ENCODE assay signal across 22 mouse cellular contexts in genomic region chr10:67299285-67299684, GRCm38 (mm10). TPM values are rescaled to one million over a fixed set of nuclear protein-coding genes. Genes with fewer than 3 reads are reported as not detected.
DNase-seq lines count a peak whose midpoint lies in the region; ATAC-seq and TF ChIP-seq lines count a peak whose summit lies in the region.
"Had no signal": no experiment of that assay in that cellular context is flagged by ENCODE, and none has a peak within 500 bp of the region (broad histone marks: within the 10 kb centered on the region; RNA-seq: fewer than 3 reads in every experiment).

No protein-coding gene starts in this region.

- ATAC-seq in forebrain, postnatal 0 days: no peak
- ATAC-seq: hindbrain, postnatal 0 days; intestine, postnatal 0 days; liver, postnatal 0 days; midbrain, embryonic 13.5 days had no signal

- H3K4me2 ChIP-seq in forebrain, postnatal 0 days (ENCODE audit: low read depth): no peak overlapping the region
- H3K4me2 ChIP-seq: embryonic facial prominence, embryonic 15.5 days; forebrain, embryonic 12.5 days; kidney, embryonic 15.5 days; limb, embryonic 13.5 days; midbrain, embryonic 13.5 days; neural tube, embryonic 13.5 days had no signal

- no peaks in the 10 kb centered on the region for H3K27me3 ChIP-seq in forebrain, postnatal 0 days (ENCODE audit: insufficient read depth, low read length)
- no peaks in the 10 kb centered on the region for H3K27me3 ChIP-seq in forebrain, embryonic 10.5 days (ENCODE audit: poor library complexity, severe bottlenecking)
- H3K27me3 ChIP-seq: embryonic facial prominence, embryonic 15.5 days; forebrain, embryonic 12.5 days; kidney, embryonic 15.5 days; limb, embryonic 13.5 days; midbrain, embryonic 13.5 days; neural tube, embryonic 13.5 days had no signal

- H3K4me1 ChIP-seq in forebrain, postnatal 0 days (ENCODE audit: insufficient read depth): no peaks in the 10 kb centered on the region
- no peaks in the 10 kb centered on the region for H3K4me1 ChIP-seq in forebrain, embryonic 10.5 days
- peaks cover 4 to 21% of the 10 kb centered on the region in 2 experiments; a peak in 3 of 4 replicates for H3K4me1 ChIP-seq in ES-E14 (ENCODE audit: control insufficient read depth in 2 of 2, insufficient read depth in 2 of 2, low read length in 2 of 2, poor library complexity in 1 of 2)
- H3K4me1 ChIP-seq: embryonic facial prominence, embryonic 15.5 days; forebrain, embryonic 12.5 days; hindbrain, embryonic 10.5 days; midbrain, embryonic 13.5 days; neural tube, embryonic 13.5 days had no signal

- H3K27ac ChIP-seq in forebrain, postnatal 0 days (ENCODE audit: low read depth, low read length): no peak overlapping the region
- no peak overlapping the region for H3K27ac ChIP-seq in forebrain, embryonic 10.5 days
- H3K27ac ChIP-seq in ES-E14 (ENCODE audit: insufficient read depth, low read depth, low read length, poor library complexity, severe bottlenecking): 0 out of 2 replicates have a peak overlapping the region, but pooled peaks have one; percentile 14
- H3K27ac ChIP-seq: embryonic facial prominence, embryonic 15.5 days; forebrain, embryonic 12.5 days; hindbrain, embryonic 10.5 days; hindbrain, postnatal 0 days; kidney, embryonic 15.5 days; limb, embryonic 13.5 days; midbrain, embryonic 13.5 days; neural tube, embryonic 13.5 days had no signal

- 56% methylated on average over 4 of the region's 4 CpGs for WGBS in forebrain, postnatal 0 days
- 83% methylated on average over 4 of the region's 4 CpGs for WGBS in forebrain, embryonic 10.5 days

- H3K4me3 ChIP-seq in forebrain, postnatal 0 days (ENCODE audit: low read depth, low read length): no peak overlapping the region
- H3K4me3 ChIP-seq in forebrain, embryonic 10.5 days: no peak overlapping the region
- H3K4me3 ChIP-seq in ES-E14 (ENCODE audit: insufficient read depth in 1 of 2, low read depth in 1 of 2, low read length in 2 of 2, poor library complexity in 1 of 2, severe bottlenecking in 1 of 2): no peak overlapping the region
- H3K4me3 ChIP-seq: embryonic facial prominence, embryonic 15.5 days; forebrain, embryonic 12.5 days; hindbrain, embryonic 10.5 days; kidney, embryonic 15.5 days; limb, embryonic 13.5 days; midbrain, embryonic 13.5 days; neural tube, embryonic 13.5 days had no signal

- H3K36me3 ChIP-seq in forebrain, postnatal 0 days (ENCODE audit: insufficient read depth): no peaks in the 10 kb centered on the region
- no peaks in the 10 kb centered on the region for H3K36me3 ChIP-seq in forebrain, embryonic 10.5 days (replicated peaks)
- H3K36me3 ChIP-seq in ES-E14 (ENCODE audit: control insufficient read depth, insufficient read depth, low read length, poor library complexity, severe bottlenecking): no peaks in the 10 kb centered on the region
- H3K36me3 ChIP-seq: embryonic facial prominence, embryonic 15.5 days; forebrain, embryonic 12.5 days; hindbrain, embryonic 10.5 days; kidney, embryonic 15.5 days; limb, embryonic 13.5 days; midbrain, embryonic 13.5 days; neural tube, embryonic 13.5 days had no signal

- H3K9me3 ChIP-seq in forebrain, postnatal 0 days (ENCODE audit: low read length): no peaks in the 10 kb centered on the region
- no peaks in the 10 kb centered on the region for H3K9me3 ChIP-seq in forebrain, embryonic 10.5 days
- H3K9me3 ChIP-seq in ES-E14 (ENCODE audit: control insufficient read depth, insufficient read depth, low read depth, low read length): no peaks in the 10 kb centered on the region
- H3K9me3 ChIP-seq: embryonic facial prominence, embryonic 15.5 days; forebrain, embryonic 12.5 days; kidney, embryonic 15.5 days; limb, embryonic 13.5 days; midbrain, embryonic 13.5 days; neural tube, embryonic 13.5 days had no signal

- in situ Hi-C loops in ES-E14 (cut with MboI; ENCODE audit: low sequenced_read_pairs in 2 of 2, unreplicated experiment in 2 of 2): no loop called here

- peak; percentile 12 for DNase-seq in forebrain, postnatal 0 days
- DNase-seq in forebrain, embryonic 10.5 days (ENCODE audit: extremely low spot score, low spot score): no peak
- no peak for DNase-seq in ES-E14 (ENCODE audit: low read depth, low spot score)
- DNase-seq in adipocyte (ENCODE audit: low spot score): peak; percentile 89
- peak; percentile 87 for DNase-seq in fat pad, adult 2 months (ENCODE audit: extremely low read depth, low read depth, low spot score)
- DNase-seq in left cerebral cortex, adult 9 months (ENCODE audit: low spot score in 2 of 2): no peak
- no peak for DNase-seq in embryo, embryonic 10.5 days (ENCODE audit: low spot score)
- DNase-seq: cerebellum, postnatal 25 days; kidney, postnatal 4 days; liver, postnatal 0 days; lung, postnatal 10 days; right cerebral cortex, postnatal 25 days; thymus, postnatal 4 days had no signal

- no peak overlapping the region for H3K9ac ChIP-seq in forebrain, postnatal 0 days
- peak overlapping the region; percentile 2; the same call in 1 of the 2 replicates for H3K9ac ChIP-seq in ES-E14 (ENCODE audit: insufficient read depth, low read depth, low read length, poor library complexity, severe bottlenecking)
- H3K9ac ChIP-seq: embryonic facial prominence, embryonic 15.5 days; forebrain, embryonic 12.5 days; kidney, embryonic 15.5 days; limb, embryonic 13.5 days; liver, postnatal 0 days; midbrain, embryonic 13.5 days; neural tube, embryonic 13.5 days had no signal

- no peak for TF ChIP-seq CTCF in forebrain, postnatal 0 days (IDR thresholded peaks at IDR 0.05; ENCODE audit: low read depth)

TF ChIP-seq in ES-E14, 5 proteins besides CTCF, POLR2A, EP300 and RAD21:
- TF ChIP-seq MAFK (IDR thresholded peaks at IDR 0.05; ENCODE audit: insufficient read depth, low read depth, low read length): no peak

RNA-seq across cellular contexts. Expression of gene Nrbf2, which starts 14.2 kb away (rescaled TPM):
- 16.8 and 26.4 TPM in 2 replicates for total RNA-seq in forebrain, postnatal 0 days (2014; rRNA removed)
- polyA plus RNA-seq in forebrain, postnatal 0 days (2015; fragmentation: Nextera tagmentation; extraction: Ambion mirVana): 37.2 and 39.8 TPM in 2 replicates
- 35.9 and 38.8 TPM in 2 replicates for polyA plus RNA-seq in forebrain, embryonic 10.5 days (2016; fragmentation: Nextera tagmentation; extraction: Ambion mirVana)
- total RNA-seq in ES-E14 (2012; rRNA removed): 12.9 and 15.3 TPM in 2 replicates

Comparison
In these comparisons a context has a peak if more than half of its experiments do, and no peak if none do; other contexts are left out.
1. DNase-seq: peak in forebrain, postnatal 0 days (single experiment), adipocyte (single experiment) and fat pad, adult 2 months (single experiment); none in forebrain, embryonic 10.5 days (single experiment), ES-E14 (single experiment), left cerebral cortex, adult 9 months (0 of 2) and embryo, embryonic 10.5 days (single experiment).